Mouse (Mus musculus) E14TG2a.4 (cell line): ENCODE measurements around the gene Srgap1.

Source experiments
- CTCF ChIP-seq: conservative IDR thresholded peaks from 2 replicates; pipeline ENCODE4 v1.5.1; 2014; ENCODE audit warnings: low read length
- NANOG ChIP-seq: IDR thresholded peaks from 2 replicates; pipeline ENCODE4 v1.6.1; 2014; ENCODE audit warnings: borderline replicate concordance, low read length, mixed read lengths

GRCm38 (mm10) chr10:121773813-121774212, 273.3 kb downstream of the Srgap1 start:
- TF ChIP-seq CTCF (no peak), NANOG (no peak)
